Mouse (Mus musculus): Measurements from ENCODE around the gene Irf2.

DNA sequence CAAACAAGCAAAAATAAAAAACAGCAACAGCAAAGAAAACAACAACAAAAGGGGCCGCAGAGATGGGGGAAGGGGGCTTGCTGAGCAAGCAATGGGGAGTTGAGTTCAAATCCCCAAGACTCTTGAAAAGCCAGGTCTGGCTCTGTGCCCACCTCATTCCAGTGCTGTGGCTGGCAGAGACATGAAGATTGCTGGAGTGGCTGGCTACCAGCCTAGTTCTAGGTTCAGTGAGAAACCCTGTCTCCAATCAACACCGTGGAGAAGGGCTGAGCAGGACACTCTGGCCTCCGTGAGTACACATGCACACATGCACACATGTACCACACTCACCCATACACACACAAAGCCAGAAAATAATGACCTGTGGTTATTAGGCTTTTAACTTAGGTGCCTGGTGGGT is 1.6 kb upstream of the Irf2 start:
- TF ChIP-seq FLI1 (IDR thresholded peaks at IDR 0.05; ENCODE audit: low read length) (no peak), GATA1 (IDR thresholded peaks at IDR 0.05; ENCODE audit: borderline replicate concordance, low read length) (no peak)
